Mouse (Mus musculus) stomach, adult 2 months (tissue): ENCODE measurements around the gene Itgb3bp. TPM values are rescaled to one million over a fixed set of nuclear protein-coding genes. Genes with fewer than 3 reads are reported as not detected.

Experiments
- polyA plus RNA-seq: library from polyadenylated mRNA; depleted of rRNA; stranded (reverse); fragments of >200 nt; gene quantifications from 2 replicates; pipeline ENCODE4 v1.2.3, GENCODE M21; 2012; rRNA removed

Itgb3bp gene
- 0.22 TPM in 1 of 2 replicates, not detected in the other for polyA plus RNA-seq

DNA sequence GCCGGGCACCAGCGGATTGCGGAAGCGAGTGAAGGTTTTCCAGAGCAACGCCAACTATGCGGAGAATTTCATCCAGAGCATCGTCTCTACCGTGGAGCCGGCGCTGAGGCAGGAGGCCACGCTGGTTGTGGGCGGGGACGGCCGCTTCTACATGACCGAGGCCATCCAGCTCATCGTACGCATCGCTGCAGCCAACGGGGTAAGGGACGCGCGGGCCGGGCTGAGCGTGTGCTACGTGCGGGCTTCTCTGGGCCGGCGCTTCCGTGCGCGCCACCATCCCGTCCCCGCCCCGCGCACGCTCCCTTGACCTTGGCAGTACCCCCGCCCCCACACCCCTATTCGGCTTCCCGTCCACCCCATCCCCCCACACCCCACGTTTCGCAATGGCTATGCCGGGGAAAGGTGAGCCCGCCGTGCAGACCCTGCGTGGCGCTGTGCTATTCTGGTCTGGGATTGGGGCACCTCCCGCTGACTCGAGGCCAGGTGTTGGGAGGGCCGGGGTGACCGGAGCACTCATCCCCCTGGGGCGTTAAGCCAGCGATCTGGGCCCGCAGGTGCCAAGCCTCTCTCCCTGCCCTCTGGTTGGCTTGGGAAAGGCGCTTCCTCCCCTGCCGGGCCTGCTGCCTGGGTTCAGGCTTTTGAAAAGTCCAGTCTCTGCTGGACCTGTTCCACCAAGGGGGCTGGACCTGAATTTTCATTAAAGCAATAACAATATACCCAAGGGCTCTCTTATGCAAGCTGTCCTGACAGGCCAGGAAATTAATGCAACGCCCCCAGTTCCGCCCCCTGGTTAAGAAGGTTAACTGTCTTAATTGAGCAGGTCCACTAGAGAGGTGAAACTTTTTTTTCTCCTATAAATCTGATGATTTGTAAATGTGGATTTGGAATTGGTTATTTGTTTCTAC is at the start of gene Itgb3bp:
Gene Itgb3bp (minus strand): TSS at position 201 of the 905 bp plus-strand sequence.

DNA sequence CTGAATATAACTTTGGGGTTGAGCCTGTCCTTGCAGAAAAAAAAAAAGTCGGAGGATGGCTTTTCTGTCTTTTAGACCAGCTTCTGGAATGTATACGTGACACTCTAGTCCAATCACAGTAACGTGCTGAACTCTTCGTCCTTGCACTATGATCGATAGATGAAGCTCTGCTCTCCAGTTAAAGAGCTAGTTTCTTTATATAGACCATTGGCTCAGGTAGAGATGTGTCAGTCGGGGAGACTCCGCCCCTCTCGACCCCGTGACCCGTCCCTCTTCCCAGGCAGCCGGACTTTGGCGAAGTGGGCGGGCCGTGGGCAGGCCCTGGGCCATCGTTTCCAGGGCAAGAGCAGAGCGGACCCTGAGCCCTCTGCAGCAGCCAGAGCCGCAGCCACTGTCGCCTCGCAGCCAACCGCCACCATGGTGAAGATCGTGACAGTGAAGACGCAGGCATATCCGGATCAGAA is 432 bp downstream of the Itgb3bp start, which contains the start of gene Pgm1:
Gene Pgm1 (plus strand): TSS at position 266 of the 464 bp plus-strand sequence.

DNA sequence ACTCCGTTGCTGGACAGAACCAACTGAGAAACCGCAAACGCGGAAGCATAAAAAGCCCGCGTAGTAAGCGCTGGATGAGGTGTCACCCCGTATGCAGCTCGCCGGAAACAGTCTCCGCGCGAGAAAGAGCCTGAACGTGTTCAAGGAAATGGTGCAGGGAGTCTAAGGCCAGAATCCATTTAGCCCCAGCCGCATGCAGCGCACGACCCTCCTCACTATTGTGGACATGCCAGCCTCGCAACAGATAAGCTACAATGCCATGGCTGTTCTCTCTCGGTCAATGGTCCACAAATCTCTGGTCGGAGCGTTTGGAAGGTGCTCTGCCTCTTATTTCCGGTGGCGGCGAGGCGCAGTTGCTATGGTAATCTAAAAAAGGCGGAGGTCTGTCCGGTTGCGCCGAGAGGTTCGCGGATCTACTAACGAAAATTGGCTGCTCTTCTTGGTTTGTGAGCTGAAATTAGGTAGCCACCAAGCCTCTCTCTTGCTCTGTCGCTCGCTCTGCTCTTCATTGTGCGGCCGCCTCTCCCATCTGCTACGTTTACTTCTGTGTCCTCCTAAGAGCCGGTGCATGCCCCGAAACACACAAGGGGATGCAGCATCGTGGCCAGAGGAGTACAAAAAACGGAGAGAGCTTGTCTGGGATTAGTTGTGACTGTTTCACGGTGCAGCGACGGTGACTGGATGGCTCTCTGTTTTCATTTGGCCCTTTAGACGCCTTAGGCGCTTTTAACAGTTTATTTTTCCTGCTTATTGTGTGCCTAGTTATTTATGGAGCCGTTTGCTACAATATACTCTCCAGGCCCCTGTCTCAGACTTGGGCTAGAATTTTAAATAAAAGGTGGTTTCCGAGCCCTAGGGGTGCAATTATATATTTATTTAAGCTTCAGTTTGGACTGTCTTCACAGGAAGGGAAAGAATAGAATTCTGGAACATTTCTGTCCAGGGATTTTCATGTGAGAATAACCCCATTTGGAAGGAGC is 100.2 kb downstream of the Itgb3bp start, which contains the start of gene Efcab7:
Gene Efcab7 (plus strand): TSS at position 105 of the 980 bp plus-strand sequence.

Other genes starting within 250 kb of the Itgb3bp start
- gene Alg6, start 214.1 kb downstream of the Itgb3bp start, polyA plus RNA-seq = 0.11 and 0.52 TPM in 2 replicates
- not detected in 2 replicates for gene Efcab7, start 100.6 kb downstream of the Itgb3bp start, polyA plus RNA-seq
- 10.3 and 12.1 TPM in 2 replicates for gene Pgm1, start 399 bp downstream of the Itgb3bp start, polyA plus RNA-seq
- 0.25 and 0.61 TPM in 2 replicates for gene Ror1, start 166.0 kb upstream of the Itgb3bp start, polyA plus RNA-seq